Mouse (Mus musculus) heart, postnatal 0 days (tissue): ENCODE results near the gene Mup14.
"Not testable (repeated sequence)": the region's sequence is repeated elsewhere in the genome, so short reads cannot be mapped to it uniquely, and the experiment has no call there.

Experiments used
- CTCF ChIP-seq: IDR thresholded peaks from 2 replicates; pipeline ENCODE4 v1.5.1; 2016; ENCODE audit warnings: antibody characterized with exemption, control low read depth, low read depth
- EP300 ChIP-seq: IDR thresholded peaks from 2 replicates; pipeline ENCODE4 v1.6.1; 2016; ENCODE audit warnings: antibody characterized with exemption, low read depth

- TF ChIP-seq CTCF, EP300: not testable (repeated sequence)
These were observed at the start of gene Mup14 for GRCm38 (mm10) chr4:61303900-61304299.
